Mouse (Mus musculus) adrenal gland, postnatal 4 days (tissue): ENCODE results near the gene Prep. TPM values are rescaled to one million over a fixed set of nuclear protein-coding genes. Genes with fewer than 3 reads are reported as not detected.
"Not testable (repeated sequence)": the region's sequence is repeated elsewhere in the genome, so short reads cannot be mapped to it uniquely, and the experiment has no call there.

Experiments used
- DNase-seq, 2 experiments: peaks; one replicate each; pipeline ENCODE4 v3.0.0; 2021 to 2022; ENCODE audit warnings: low spot score in 2 of 2, mixed read lengths in 2 of 2
- microRNA-seq: library from miRNA; unstranded; fragments of <30 nt; microRNA quantifications from one replicate; pipeline ENCODE4 v1.2.0, GENCODE M21; 2021
- total RNA-seq, 2 experiments: library from RNA; stranded (reverse); gene quantifications; 2 replicates each; pipeline ENCODE4 v1.2.3; 2021

The Prep gene
- total RNA-seq, 2 experiments from 2014 or later = 21.2 to 21.6 TPM

- DNase-seq = not testable (repeated sequence)
Observed at GRCm38 (mm10) chr10:45177798-45178197, 110.8 kb downstream of the Prep start, which contains the start of gene Popdc3. Gene Popdc3, plus strand, starts transcription at chr10:45178098.

GRCm38 (mm10) chr10:45180677-45181326 lies 113.8 kb downstream of the Prep start:
- no peak for DNase-seq

- no peak for DNase-seq
Observed at GRCm38 (mm10) chr10:45181344-45181743, 114.3 kb downstream of the Prep start.

GRCm38 (mm10) chr10:45185457-45185856 lies 118.5 kb downstream of the Prep start:
- no peak for DNase-seq

- DNase-seq = no peak
Observed at GRCm38 (mm10) chr10:45193330-45194310, 126.6 kb downstream of the Prep start.

GRCm38 (mm10) chr10:45194531-45194930 lies 127.5 kb downstream of the Prep start:
- DNase-seq = no peak

GRCm38 (mm10) chr10:45204582-45204981 lies 137.6 kb downstream of the Prep start:
- DNase-seq = no peak

- DNase-seq = no peak
Observed at GRCm38 (mm10) chr10:45210201-45210600, 143.2 kb downstream of the Prep start.

- no peak for DNase-seq
Observed at GRCm38 (mm10) chr10:45216676-45217075, 149.7 kb downstream of the Prep start.

Small RNAs within 50 kb of the gene (microRNA-seq; reads per million reads assigned to microRNA genes)
- not detected for gene Gm23766

Other genes with a start within 250 kb of the Prep start
- gene Popdc3, start 110.9 kb downstream of the Prep start, total RNA-seq = 1 to 10 TPM; 1.7 to 2.3 TPM